Mouse (Mus musculus): ENCODE data around the gene Nudt2.
"Not testable (repeated sequence)": the region's sequence is repeated elsewhere in the genome, so short reads cannot be mapped to it uniquely, and the experiment has no call there.

The Nudt2 gene

GRCm38 (mm10) chr4:41464345-41465286, at the start of gene Nudt2, which contains the start of gene Kif24:
Gene Nudt2, plus strand, starts transcription at chr4:41465151.
Gene Kif24, minus strand, starts transcription at chr4:41464887.
- peak; percentile 100 for DNase-seq (ENCODE audit: low read depth, low spot score)

GRCm38 (mm10) chr4:41416966-41417365, 48.0 kb upstream of the Nudt2 start:
- no peak for DNase-seq (ENCODE audit: low read depth, low spot score)

- DNase-seq (ENCODE audit: low read depth, low spot score), result no peak
These were observed 26.0 kb upstream of the Nudt2 start for GRCm38 (mm10) chr4:41438931-41439330.

GRCm38 (mm10) chr4:41442790-41443302, 22.1 kb upstream of the Nudt2 start:
- peak; percentile 7 for DNase-seq (ENCODE audit: low read depth, low spot score)

- DNase-seq (ENCODE audit: low read depth, low spot score), result no peak
These were observed 17.4 kb upstream of the Nudt2 start for GRCm38 (mm10) chr4:41447595-41447994.

GRCm38 (mm10) chr4:41460690-41461089, 4.3 kb upstream of the Nudt2 start:
- no peak for DNase-seq (ENCODE audit: low read depth, low spot score)

- DNase-seq (ENCODE audit: low read depth, low spot score), result not testable (repeated sequence)
These were observed 1.8 kb upstream of the Nudt2 start for GRCm38 (mm10) chr4:41463051-41463738.

GRCm38 (mm10) chr4:41465287-41465665, 325 bp downstream of the Nudt2 start:
- DNase-seq (ENCODE audit: low read depth, low spot score), result no peak

- peak; percentile 67 for DNase-seq (ENCODE audit: low read depth, low spot score)
These were observed 3.6 kb downstream of the Nudt2 start for GRCm38 (mm10) chr4:41468396-41469080.

GRCm38 (mm10) chr4:41469199-41469598, 4.2 kb downstream of the Nudt2 start:
- no peak for DNase-seq (ENCODE audit: low read depth, low spot score)

GRCm38 (mm10) chr4:41470051-41470683, 5.2 kb downstream of the Nudt2 start:
- DNase-seq (ENCODE audit: low read depth, low spot score), result no peak

- no peak for DNase-seq (ENCODE audit: low read depth, low spot score)
These were observed 5.9 kb downstream of the Nudt2 start for GRCm38 (mm10) chr4:41470684-41471383.

- DNase-seq (ENCODE audit: low read depth, low spot score), result no peak
These were observed 6.4 kb downstream of the Nudt2 start for GRCm38 (mm10) chr4:41471384-41471689.

GRCm38 (mm10) chr4:41477648-41478160, 12.8 kb downstream of the Nudt2 start:
- no peak for DNase-seq (ENCODE audit: low read depth, low spot score)

- DNase-seq (ENCODE audit: low read depth, low spot score), result no peak
These were observed 14.0 kb downstream of the Nudt2 start for GRCm38 (mm10) chr4:41478751-41479455.

GRCm38 (mm10) chr4:41479456-41479804, 14.5 kb downstream of the Nudt2 start:
- DNase-seq (ENCODE audit: low read depth, low spot score), result no peak

GRCm38 (mm10) chr4:41480254-41480653, 15.3 kb downstream of the Nudt2 start:
- DNase-seq (ENCODE audit: low read depth, low spot score), result no peak

- peak; percentile 39 for DNase-seq (ENCODE audit: low read depth, low spot score)
These were observed 16.7 kb downstream of the Nudt2 start for GRCm38 (mm10) chr4:41481601-41482017.

- no peak for DNase-seq (ENCODE audit: low read depth, low spot score)
These were observed 28.0 kb downstream of the Nudt2 start for GRCm38 (mm10) chr4:41492951-41493350.
